Mouse (Mus musculus): ENCODE measurements at regions not wholly inside any gene's neighbourhood (a gene's known extent, or its start where the extent isn't known, plus 50 kb on each side); places are given as distances from the start of the nearest gene placed in this dataset.

DNA sequence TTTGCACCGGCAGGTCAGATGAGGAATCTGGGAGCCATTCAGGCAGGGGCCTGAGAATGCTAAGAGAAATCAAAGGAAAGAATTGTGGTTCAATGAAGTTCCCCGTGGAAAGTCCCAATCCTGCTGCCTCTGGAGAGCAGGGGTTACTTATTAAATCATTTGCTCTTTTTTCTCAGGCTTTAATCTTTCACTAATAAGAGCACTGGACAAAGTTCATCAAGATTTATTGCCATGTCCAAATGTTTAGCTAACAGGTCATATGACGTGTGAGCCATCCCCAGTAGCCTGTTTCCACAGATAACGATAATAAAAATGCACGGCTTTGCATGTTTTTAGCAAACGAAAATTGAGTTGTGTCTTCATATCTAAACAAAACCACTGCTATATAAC is 62.6 kb upstream of the Prkg2 start:
- TF ChIP-seq ZC3H11A (IDR thresholded peaks at IDR 0.05; ENCODE audit: low read depth, low read length): no peak
- no peak for TF ChIP-seq CTCF (IDR thresholded peaks at IDR 0.05 in 2 of 3, conservative IDR thresholded peaks at IDR 0.05 in 1 of 3; ENCODE audit: control insufficient read depth in 1 of 3, insufficient read depth in 1 of 3, low read depth in 2 of 3, low read length in 3 of 3, poor library complexity in 1 of 3, severe bottlenecking in 1 of 3)
- no peak for TF ChIP-seq POLR2A (IDR thresholded peaks at IDR 0.05; ENCODE audit: control insufficient read depth in 1 of 2, insufficient read depth in 1 of 2, low read depth in 1 of 2, low read length in 2 of 2, poor library complexity in 1 of 2)
- TF ChIP-seq CHD2 (IDR thresholded peaks at IDR 0.05; ENCODE audit: low read length): no peak
- no peak for TF ChIP-seq TAL1 (IDR thresholded peaks at IDR 0.05; ENCODE audit: low read length)
- TF ChIP-seq E2F4 (IDR thresholded peaks at IDR 0.05; ENCODE audit: borderline replicate concordance, low read depth, low read length): no peak
- TF ChIP-seq MAZ (IDR thresholded peaks at IDR 0.05; ENCODE audit: low read depth, low read length): no peak
- no peak for TF ChIP-seq TCF12 (IDR thresholded peaks at IDR 0.05; ENCODE audit: low read depth, low read length)
- no peak for TF ChIP-seq MAFK (IDR thresholded peaks at IDR 0.05; ENCODE audit: borderline replicate concordance, low read depth, low read length)
- no peak for TF ChIP-seq USF1 (IDR thresholded peaks at IDR 0.05; ENCODE audit: low read depth, low read length)
- TF ChIP-seq USF2 (IDR thresholded peaks at IDR 0.05; ENCODE audit: borderline replicate concordance in 1 of 2, insufficient read depth in 1 of 2, low read depth in 1 of 2, low read length in 2 of 2): no peak
- TF ChIP-seq MAX (IDR thresholded peaks at IDR 0.05; ENCODE audit: low read length): no peak
